Mouse (Mus musculus): ENCODE data around the gene Cxcl13. TPM values are rescaled to one million over a fixed set of nuclear protein-coding genes. Genes with fewer than 3 reads are reported as not detected.

The Cxcl13 gene
- total RNA-seq, 2 experiments from 2014 or later = not detected

DNA sequence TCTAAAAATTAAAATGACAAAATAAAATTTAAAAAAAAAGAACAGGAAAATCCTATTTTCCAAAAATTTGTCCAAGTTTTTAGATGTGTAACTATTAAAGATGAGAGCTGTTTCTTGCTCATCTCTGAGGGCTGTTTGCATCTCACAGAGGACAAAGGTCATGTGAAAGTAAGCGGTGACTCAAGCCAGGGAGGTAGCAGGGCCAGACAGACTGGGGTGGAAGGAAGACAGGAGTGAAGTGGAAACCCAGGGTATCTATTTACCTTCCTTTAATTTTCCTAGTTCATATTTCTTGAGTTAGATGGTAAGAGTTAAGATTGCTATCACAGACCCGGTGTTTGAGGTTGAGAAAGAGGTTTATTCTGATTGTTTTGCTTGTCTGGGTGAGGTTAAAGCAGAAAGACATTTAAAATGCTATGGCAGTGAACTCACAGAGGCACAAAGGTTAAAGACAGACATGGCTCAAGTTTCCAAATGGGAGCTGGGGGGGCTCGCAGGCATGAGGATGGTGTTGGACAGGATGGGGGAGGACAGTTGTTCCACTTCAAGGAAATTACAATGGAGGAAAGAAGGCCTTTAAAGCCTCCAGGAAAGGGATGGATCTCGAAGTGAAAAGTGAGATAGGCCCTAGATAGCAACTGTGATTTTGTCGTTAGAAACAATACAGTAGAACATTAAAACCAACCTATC, 27.2 kb downstream of the Cxcl13 start:
- ATAC-seq (replicated peaks; ENCODE audit: poor library complexity, severe bottlenecking) = no peak

GRCm38 (mm10) chr5:95991339-95992292, 34.9 kb downstream of the Cxcl13 start:
- no peak for ATAC-seq (replicated peaks; ENCODE audit: poor library complexity, severe bottlenecking)

- no peak for ATAC-seq (replicated peaks; ENCODE audit: poor library complexity, severe bottlenecking)
These were observed 40.5 kb downstream of the Cxcl13 start for GRCm38 (mm10) chr5:95997276-95997675.

DNA sequence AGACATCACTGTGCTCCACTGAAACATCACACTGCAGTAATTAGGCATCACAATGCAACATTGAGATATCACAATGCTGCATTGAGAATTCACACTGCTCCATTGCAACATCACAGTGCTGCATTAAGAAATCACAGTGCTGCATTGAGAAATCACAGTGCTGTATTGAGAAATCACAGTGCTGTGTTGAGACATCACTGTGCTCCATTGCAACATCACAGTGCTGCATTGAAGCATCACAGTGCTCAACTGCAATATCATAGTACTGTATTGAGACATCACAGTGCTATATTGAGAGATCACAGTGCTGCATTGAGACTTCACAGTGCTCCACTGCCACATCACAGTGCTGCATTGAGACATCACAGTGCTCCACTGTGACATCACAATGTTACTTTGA, 46.6 kb downstream of the Cxcl13 start:
- ATAC-seq (replicated peaks; ENCODE audit: poor library complexity, severe bottlenecking) = peak; percentile 92

DNA sequence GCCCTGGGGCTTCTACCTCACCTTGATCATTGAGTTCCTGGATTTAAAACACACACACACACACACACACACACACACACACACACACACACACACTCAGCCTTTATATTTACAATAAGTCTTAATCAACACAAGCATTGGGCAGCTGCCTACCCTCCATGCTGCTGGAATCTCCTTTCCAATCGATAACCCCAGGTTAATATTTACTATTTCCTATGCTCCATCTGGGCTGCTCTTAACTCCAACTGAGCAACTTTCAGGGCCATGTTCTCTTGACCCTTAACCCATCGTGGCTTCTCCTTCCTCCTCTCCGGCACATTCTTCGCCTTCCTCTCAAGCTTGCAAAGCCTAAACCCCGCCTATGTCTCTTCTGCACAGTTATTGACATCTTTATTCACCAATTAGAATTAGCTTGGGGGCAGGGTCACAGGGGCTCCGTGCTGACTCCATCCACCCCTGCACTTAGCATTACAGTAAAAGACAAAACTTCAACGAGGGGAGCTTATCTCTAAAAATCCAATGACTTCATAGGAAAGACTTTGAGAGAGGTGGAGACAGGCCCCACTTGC, 51.6 kb downstream of the Cxcl13 start:
- no peak for ATAC-seq (replicated peaks; ENCODE audit: poor library complexity, severe bottlenecking)

- ATAC-seq (replicated peaks; ENCODE audit: poor library complexity, severe bottlenecking) = no peak
These were observed 52.3 kb downstream of the Cxcl13 start for GRCm38 (mm10) chr5:96009076-96009475.

Other genes with a start within 250 kb of the Cxcl13 start
- not detected in 2 replicates for gene Gm7978, start 220.8 kb upstream of the Cxcl13 start, total RNA-seq (2014; fragmentation: Nextera tagmentation)
- not detected in 2 replicates for gene Gm7978, start 220.8 kb upstream of the Cxcl13 start, total RNA-seq (2017)
- gene Gm7982, start 214.9 kb upstream of the Cxcl13 start, total RNA-seq (2014; fragmentation: Nextera tagmentation) = not detected in 2 replicates
- gene Gm7982, start 214.9 kb upstream of the Cxcl13 start, total RNA-seq (2017) = not detected in 2 replicates
- not detected in 2 replicates for gene E330014E10Rik, start 181.0 kb upstream of the Cxcl13 start, total RNA-seq (2014; fragmentation: Nextera tagmentation)
- not detected in 2 replicates for gene E330014E10Rik, start 181.0 kb upstream of the Cxcl13 start, total RNA-seq (2017)
- 77.2 and 102 TPM in 2 replicates for gene Cnot6l, start 207.2 kb downstream of the Cxcl13 start, total RNA-seq (2014; fragmentation: Nextera tagmentation)
- gene Cnot6l, start 207.2 kb downstream of the Cxcl13 start, total RNA-seq (2017) = 60.2 and 77.5 TPM in 2 replicates

Measured in granulocyte monocyte progenitor cell, adult 5-6 weeks (primary cell).